Mouse (Mus musculus) forebrain, embryonic 11.5 days (tissue): Measurements from ENCODE around the gene Smyd3. TPM values are rescaled to one million over a fixed set of nuclear protein-coding genes. Genes with fewer than 3 reads are reported as not detected.

Source experiments
- ATAC-seq: fragments of 200-750 bp; cut with Nextera tagmentation; replicated peaks from 2 replicates; pipeline ENCODE4 v1.8.0; 2017; ENCODE audit warnings: moderate TSS enrichment; ENCODE audit not compliant: low FRiP score
- DNase-seq: peaks from one replicate; pipeline ENCODE4 v3.0.0-alpha.2; 2017; ENCODE audit warnings: low spot score
- H3K27ac ChIP-seq: fragments of 300-500 bp; sonication (generic); 2 replicates; pipeline ENCODE4 v1.5.1; 2014; ENCODE audit warnings: low read depth, low read length
- H3K27me3 ChIP-seq: fragments of 300-500 bp; sonication (generic); 2 replicates; pipeline ENCODE4 v1.6.1; 2014; ENCODE audit warnings: mild to moderate bottlenecking, low read length, mixed read lengths; ENCODE audit not compliant: control insufficient read depth, insufficient read depth
- H3K36me3 ChIP-seq: fragments of 300-500 bp; sonication (generic); 2 replicates; pipeline ENCODE4 v1.6.1; 2014; ENCODE audit warnings: mild to moderate bottlenecking, low read length, moderate library complexity, mixed read lengths; ENCODE audit not compliant: control insufficient read depth, insufficient read depth
- H3K4me1 ChIP-seq: fragments of 300-500 bp; sonication (generic); replicated peaks from 2 replicates; pipeline ENCODE4 v1.6.1; 2014; ENCODE audit warnings: low read length, mixed read lengths; ENCODE audit not compliant: control insufficient read depth, insufficient read depth
- H3K4me2 ChIP-seq: fragments of 300-500 bp; sonication (generic); 2 replicates; pipeline ENCODE4 v1.6.1; 2014; ENCODE audit warnings: low read depth, mild to moderate bottlenecking, low read length, moderate library complexity, mixed read lengths; ENCODE audit not compliant: severe bottlenecking
- H3K4me3 ChIP-seq: fragments of 300-500 bp; sonication (generic); 2 replicates; pipeline ENCODE4 v1.5.1; 2014; ENCODE audit warnings: low read depth, low read length
- H3K9ac ChIP-seq: fragments of 300-500 bp; sonication (generic); 2 replicates; pipeline ENCODE4 v1.6.1; 2014; ENCODE audit warnings: low read length
- H3K9me3 ChIP-seq: fragments of 300-500 bp; sonication (generic); 2 replicates; pipeline ENCODE4 v1.6.1; 2016; ENCODE audit warnings: low read length, mixed read lengths; ENCODE audit not compliant: control insufficient read depth
- WGBS: fragments of 180-500 bp; shearing (Covaris S2); extraction: QIAGEN DNeasy Blood & Tissue Kit; methylation state at CpG from one replicate; pipeline ENCODE4 v1.1.7; 2014; 5-methylcytosine and 5-hydroxymethylcytosine counted together
- polyA plus RNA-seq: library from polyadenylated mRNA; unstranded; fragments of >200 nt; fragmentation: Nextera tagmentation; extraction: Ambion mirVana; gene quantifications from 2 replicates; pipeline ENCODE4 v1.2.1, GENCODE M21; 2014

Gene Smyd3
- polyA plus RNA-seq, 1 experiment from 2014 or later: 14.1 TPM

GRCm38 (mm10) chr1:179087033-179087998 lies 430.5 kb downstream of the Smyd3 start:
- DNase-seq: no peak
- H3K27me3 ChIP-seq: no peaks in the 10 kb centered on the region
- 52% methylated on average over 6 of the region's 6 CpGs for WGBS
- no peaks in the 10 kb centered on the region for H3K36me3 ChIP-seq
- no peak overlapping the region for H3K4me3 ChIP-seq
- no peaks in the 10 kb centered on the region for H3K9me3 ChIP-seq
- H3K9ac ChIP-seq: no peak overlapping the region
- H3K27ac ChIP-seq: no peak overlapping the region
- no peak for ATAC-seq
- no peaks in the 10 kb centered on the region for H3K4me1 ChIP-seq
- no peak overlapping the region for H3K4me2 ChIP-seq

- H3K27ac ChIP-seq: no peak overlapping the region
- H3K4me3 ChIP-seq: no peak overlapping the region
- no peaks in the 10 kb centered on the region for H3K4me1 ChIP-seq
- WGBS: 94% methylated on average over 7 of the region's 7 CpGs
- no peaks in the 10 kb centered on the region for H3K9me3 ChIP-seq
- ATAC-seq: no peak
- H3K9ac ChIP-seq: no peak overlapping the region
- no peak for DNase-seq
- H3K27me3 ChIP-seq: no peaks in the 10 kb centered on the region
- H3K4me2 ChIP-seq: no peak overlapping the region
- H3K36me3 ChIP-seq: no peaks in the 10 kb centered on the region
Measured at GRCm38 (mm10) chr1:179086208-179086607, 431.6 kb downstream of the Smyd3 start.

- H3K4me3 ChIP-seq: no peak overlapping the region
- DNase-seq (peak; percentile 35), ATAC-seq (no peak)
- H3K36me3 ChIP-seq: no peaks in the 10 kb centered on the region
- no peak overlapping the region for H3K9ac ChIP-seq
- 77% methylated on average over 5 of the region's 5 CpGs for WGBS
- H3K9me3 ChIP-seq: no peaks in the 10 kb centered on the region
- no peak overlapping the region for H3K27ac ChIP-seq
- no peaks in the 10 kb centered on the region for H3K27me3 ChIP-seq
- H3K4me2 ChIP-seq: no peak overlapping the region
- H3K4me1 ChIP-seq: no peaks in the 10 kb centered on the region
Measured at GRCm38 (mm10) chr1:179083098-179083497, 434.7 kb downstream of the Smyd3 start.

- Histone ChIP-seq H3K27ac (no peak overlapping the region), H3K9ac (no peak overlapping the region), H3K9me3 (no peaks in the 10 kb centered on the region), H3K4me1 (no peaks in the 10 kb centered on the region), H3K36me3 (no peaks in the 10 kb centered on the region), H3K4me2 (no peak overlapping the region), H3K27me3 (no peaks in the 10 kb centered on the region), H3K4me3 (no peak overlapping the region)
- DNase-seq: peak; percentile 46
- 94% methylated on average over 7 of the region's 7 CpGs for WGBS
- no peak for ATAC-seq
Measured at GRCm38 (mm10) chr1:179073846-179074245, 444.0 kb downstream of the Smyd3 start.

- DNase-seq: peak; percentile 43
- WGBS: 36% methylated on average over 11 of the region's 11 CpGs
- no peak overlapping the region for H3K27ac ChIP-seq
Measured at GRCm38 (mm10) chr1:179072935-179073654, 444.7 kb downstream of the Smyd3 start.

GRCm38 (mm10) chr1:179072406-179072805 lies 445.4 kb downstream of the Smyd3 start:
- H3K36me3 ChIP-seq: no peaks in the 10 kb centered on the region
- H3K27ac ChIP-seq: no peak overlapping the region
- ATAC-seq: no peak

More at GRCm38 (mm10) chr1:179072935-179073654, 444.7 kb downstream of the Smyd3 start:
- no peaks in the 10 kb centered on the region for H3K36me3 ChIP-seq
- no peak for ATAC-seq
- H3K27me3 ChIP-seq: no peaks in the 10 kb centered on the region
- no peaks in the 10 kb centered on the region for H3K4me1 ChIP-seq
- no peaks in the 10 kb centered on the region for H3K9me3 ChIP-seq
- H3K4me2 ChIP-seq: no peak overlapping the region
- no peak overlapping the region for H3K4me3 ChIP-seq
- H3K9ac ChIP-seq: no peak overlapping the region

GRCm38 (mm10) chr1:179068990-179069389 lies 448.9 kb downstream of the Smyd3 start:
- H3K4me1 ChIP-seq: peaks cover 2% of the 10 kb centered on the region; the same call in 1 of the 2 replicates
- H3K27ac ChIP-seq: no peak overlapping the region
- 94% methylated on average over 1 of the region's 1 CpGs for WGBS
- ATAC-seq: no peak
- no peak overlapping the region for H3K4me2 ChIP-seq
- H3K4me3 ChIP-seq: no peak overlapping the region
- no peaks in the 10 kb centered on the region for H3K36me3 ChIP-seq
- no peak overlapping the region for H3K9ac ChIP-seq
- DNase-seq: peak; percentile 3
- no peaks in the 10 kb centered on the region for H3K9me3 ChIP-seq
- H3K27me3 ChIP-seq: no peaks in the 10 kb centered on the region

More at GRCm38 (mm10) chr1:179072406-179072805, 445.4 kb downstream of the Smyd3 start:
- peak; percentile 35 for DNase-seq
- Histone ChIP-seq H3K27me3 (no peaks in the 10 kb centered on the region), H3K4me2 (no peak overlapping the region), H3K4me3 (no peak overlapping the region), H3K4me1 (no peaks in the 10 kb centered on the region), H3K9ac (no peak overlapping the region), H3K9me3 (no peaks in the 10 kb centered on the region)
- WGBS: 57% methylated on average over 1 of the region's 1 CpGs

GRCm38 (mm10) chr1:179065294-179065601 lies 452.6 kb downstream of the Smyd3 start:
- no peak overlapping the region for H3K27ac ChIP-seq
- 65% methylated on average over 2 of the region's 2 CpGs for WGBS
- H3K27me3 ChIP-seq: no peaks in the 10 kb centered on the region
- H3K9ac ChIP-seq: no peak overlapping the region
- no peaks in the 10 kb centered on the region for H3K9me3 ChIP-seq
- H3K4me2 ChIP-seq: no peak overlapping the region
- no peak for DNase-seq
- no peaks in the 10 kb centered on the region for H3K36me3 ChIP-seq
- H3K4me3 ChIP-seq: no peak overlapping the region
- no peak for ATAC-seq
- H3K4me1 ChIP-seq: peaks cover 8% of the 10 kb centered on the region
